Mouse (Mus musculus) layer of hippocampus, adult 2 months (tissue): ENCODE results near the gene Nrxn2. TPM values are rescaled to one million over a fixed set of nuclear protein-coding genes. Genes with fewer than 3 reads are reported as not detected.

Experiments
- DNase-seq, 2 experiments: peaks; one replicate each; pipeline ENCODE4 v3.0.0; 2022; ENCODE audit warnings: low spot score in 2 of 2
- H3K27ac ChIP-seq: fragments of 200-600 bp; 2 replicates; pipeline ENCODE4 v1.8.1; 2022
- H3K4me3 ChIP-seq: fragments of 200-600 bp; 2 replicates; pipeline ENCODE4 v1.8.1; 2022; ENCODE audit warnings: mild to moderate bottlenecking
- CTCF ChIP-seq: fragments of 200-600 bp; conservative IDR thresholded peaks from 2 replicates; pipeline ENCODE4 v1.8.1; 2022; ENCODE audit warnings: antibody characterized with exemption, mild to moderate bottlenecking, moderate library complexity
- long read RNA-seq, 2 experiments: library from polyadenylated mRNA; stranded (forward); transcript quantifications; one replicate each; pipeline ENCODE4 v2.0.0; 2021; ENCODE audit warnings: borderline mapping rate in 2 of 2
- total RNA-seq, 2 experiments: library from RNA; stranded (reverse); gene quantifications; 2 replicates each; pipeline ENCODE4 v1.2.3; 2021

Nrxn2 gene
- total RNA-seq, result 100 to 1,000 TPM; 405 to 437 TPM
- long read RNA-seq, experiment 1, partial matches to known transcripts, result 2 of 96 reads
- long read RNA-seq, experiment 1, other reads (novel, unspliced or antisense), result 92 of 96 reads
- long read RNA-seq, experiment 2, partial matches to known transcripts, result 3 of 122 reads
- long read RNA-seq, experiment 2, other reads (novel, unspliced or antisense), result 118 of 122 reads

- DNase-seq, result peak; percentile 94
- H3K4me3 ChIP-seq, result peak within 1 kb of the TSS; percentile 76
- H3K27ac ChIP-seq, result peak within 1 kb of the TSS; percentile 93
- TF ChIP-seq CTCF, result peak; percentile 99
These were observed at the start of gene Nrxn2 for GRCm38 (mm10) chr19:6418233-6418879. TSS of gene Nrxn2 (plus strand) at chr19:6418731.

- Histone ChIP-seq H3K27ac (no peak overlapping the region), H3K4me3 (no peak overlapping the region)
- DNase-seq, result no peak
- TF ChIP-seq CTCF, result no peak
These were observed 48.4 kb upstream of the Nrxn2 start for GRCm38 (mm10) chr19:6370175-6370574.

GRCm38 (mm10) chr19:6372433-6372832 lies 46.1 kb upstream of the Nrxn2 start:
- no peak for DNase-seq
- H3K4me3 ChIP-seq, result no peak overlapping the region
- TF ChIP-seq CTCF, result no peak
- H3K27ac ChIP-seq, result no peak overlapping the region

- Histone ChIP-seq H3K4me3 (no peak overlapping the region), H3K27ac (no peak overlapping the region)
- peak; percentile 61 to 85 for DNase-seq
- TF ChIP-seq CTCF, result peak; percentile 89
These were observed 44.8 kb upstream of the Nrxn2 start for GRCm38 (mm10) chr19:6373539-6374400.

- Histone ChIP-seq H3K27ac (no peak overlapping the region), H3K4me3 (no peak overlapping the region)
- no peak for TF ChIP-seq CTCF
- no peak for DNase-seq
These were observed 44.0 kb upstream of the Nrxn2 start for GRCm38 (mm10) chr19:6374571-6374970.

GRCm38 (mm10) chr19:6375423-6376254 lies 42.9 kb upstream of the Nrxn2 start:
- Histone ChIP-seq H3K4me3 (no peak overlapping the region), H3K27ac (no peak overlapping the region)
- no peak for DNase-seq
- no peak for TF ChIP-seq CTCF

GRCm38 (mm10) chr19:6376255-6376564 lies 42.3 kb upstream of the Nrxn2 start:
- no peak overlapping the region for H3K27ac ChIP-seq
- DNase-seq, result peak in 1 of 2 experiments; percentile 61
- no peak overlapping the region for H3K4me3 ChIP-seq
- peak; percentile 86 for TF ChIP-seq CTCF

- no peak for TF ChIP-seq CTCF
- DNase-seq, result no peak
- Histone ChIP-seq H3K27ac (no peak overlapping the region), H3K4me3 (no peak overlapping the region)
These were observed 41.9 kb upstream of the Nrxn2 start for GRCm38 (mm10) chr19:6376643-6377042.

GRCm38 (mm10) chr19:6377327-6378040 lies 41.0 kb upstream of the Nrxn2 start:
- no peak for DNase-seq
- TF ChIP-seq CTCF, result no peak
- H3K4me3 ChIP-seq, result no peak overlapping the region
- H3K27ac ChIP-seq, result no peak overlapping the region; the same call in 1 of the 2 replicates

- Histone ChIP-seq H3K27ac (no peak overlapping the region), H3K4me3 (no peak overlapping the region)
- no peak for DNase-seq
- TF ChIP-seq CTCF, result no peak
These were observed 37.9 kb upstream of the Nrxn2 start for GRCm38 (mm10) chr19:6380411-6381166.

- DNase-seq, result no peak
- Histone ChIP-seq H3K4me3 (no peak overlapping the region), H3K27ac (no peak overlapping the region)
- no peak for TF ChIP-seq CTCF
These were observed 37.3 kb upstream of the Nrxn2 start for GRCm38 (mm10) chr19:6381238-6381637.
